Mouse (Mus musculus) urinary bladder, postnatal 36 days (tissue): Measurements from ENCODE around the gene Ube2j1.
"Not testable (repeated sequence)": the region's sequence is repeated elsewhere in the genome, so short reads cannot be mapped to it uniquely, and the experiment has no call there.

Source experiments
- DNase-seq, 2 experiments: peaks; one replicate each; pipeline ENCODE4 v3.0.0; 2022; ENCODE audit warnings: low spot score in 2 of 2, mixed read lengths in 1 of 2

Gene Ube2j1

GRCm38 (mm10) chr4:33031195-33031960, at the start of gene Ube2j1:
Gene Ube2j1 (plus strand): TSS chr4:33031416.
- peak; percentile 82 to 91 for DNase-seq

GRCm38 (mm10) chr4:32981617-32982016, 49.6 kb upstream of the Ube2j1 start:
- no peak for DNase-seq

GRCm38 (mm10) chr4:32982041-32982715, 49.0 kb upstream of the Ube2j1 start:
- no peak for DNase-seq

DNA sequence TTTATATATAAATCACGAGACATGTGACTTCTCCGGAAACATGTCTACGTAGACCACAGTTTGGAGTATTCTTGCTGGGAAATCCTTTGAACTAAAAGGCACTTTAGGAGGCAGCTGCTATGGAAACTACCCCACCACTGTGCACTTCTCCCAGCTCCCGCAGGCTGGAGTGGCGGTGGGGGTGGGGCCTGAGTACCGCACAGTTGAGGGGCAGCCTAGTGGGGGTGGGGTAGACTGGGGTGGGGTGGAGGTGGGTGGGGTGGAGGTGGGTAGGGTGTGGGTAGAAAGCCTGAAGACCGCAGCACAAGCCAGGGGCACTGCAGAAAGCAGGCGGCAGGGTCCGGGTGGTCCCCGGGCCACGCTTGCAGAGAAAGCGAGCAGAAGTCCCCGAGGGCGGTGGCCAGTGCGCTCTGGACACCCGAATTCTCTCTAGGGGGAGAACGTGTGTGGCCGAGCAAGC, 48.5 kb upstream of the Ube2j1 start, which contains the start of gene Rragd:
TSS of gene Rragd (plus strand) at position 322 of the 460 bp plus-strand sequence.
- no peak for DNase-seq

DNA sequence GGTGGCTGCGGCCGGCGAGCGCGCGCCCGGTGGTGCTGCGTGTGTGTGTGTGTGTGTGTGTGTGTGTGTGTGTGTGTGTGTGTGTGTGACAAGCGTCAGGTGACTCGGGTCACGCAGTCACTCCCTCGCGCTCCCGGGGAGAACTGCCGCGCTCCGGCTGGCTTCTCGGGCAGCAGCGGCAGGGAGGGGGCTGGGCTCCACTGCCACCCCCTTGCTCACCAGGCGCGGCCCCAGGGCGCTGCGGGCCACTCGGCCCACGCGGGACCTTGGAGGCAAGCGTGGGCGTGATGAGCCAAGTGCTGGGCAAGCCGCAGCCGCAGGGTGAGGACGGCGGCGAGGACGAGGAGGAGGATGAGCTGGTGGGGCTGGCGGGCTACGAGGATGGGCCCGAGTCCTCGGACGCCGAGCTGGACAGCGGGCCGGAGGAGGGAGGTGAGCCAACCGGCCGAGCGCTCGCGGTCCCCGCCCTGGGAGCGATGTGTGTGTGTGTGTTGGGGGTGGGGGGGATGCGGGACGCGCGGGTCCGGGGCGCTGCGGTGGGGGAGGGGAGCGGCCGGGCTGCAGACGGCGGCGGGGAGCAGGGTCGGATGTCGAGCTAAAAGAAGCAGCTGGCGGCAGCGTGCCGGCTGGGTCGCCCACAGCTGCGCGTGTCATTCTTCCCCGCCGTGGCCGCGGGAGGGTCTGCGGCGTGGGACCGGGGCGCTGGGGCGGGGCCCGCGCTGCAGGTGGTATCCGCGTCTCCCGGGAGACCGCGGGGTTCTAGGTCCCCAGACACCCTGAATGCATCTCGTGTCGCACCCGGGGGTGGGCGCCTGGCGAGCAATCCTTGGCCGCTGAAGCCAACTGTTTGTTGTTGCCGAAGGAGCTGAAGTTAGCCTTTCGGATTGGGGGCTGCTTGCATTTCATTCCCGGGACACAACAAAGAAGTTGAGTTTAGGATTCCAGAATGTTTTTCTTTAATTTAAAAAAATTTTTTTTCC, 47.8 kb upstream of the Ube2j1 start:
- peak; percentile 30 to 39 for DNase-seq

DNA sequence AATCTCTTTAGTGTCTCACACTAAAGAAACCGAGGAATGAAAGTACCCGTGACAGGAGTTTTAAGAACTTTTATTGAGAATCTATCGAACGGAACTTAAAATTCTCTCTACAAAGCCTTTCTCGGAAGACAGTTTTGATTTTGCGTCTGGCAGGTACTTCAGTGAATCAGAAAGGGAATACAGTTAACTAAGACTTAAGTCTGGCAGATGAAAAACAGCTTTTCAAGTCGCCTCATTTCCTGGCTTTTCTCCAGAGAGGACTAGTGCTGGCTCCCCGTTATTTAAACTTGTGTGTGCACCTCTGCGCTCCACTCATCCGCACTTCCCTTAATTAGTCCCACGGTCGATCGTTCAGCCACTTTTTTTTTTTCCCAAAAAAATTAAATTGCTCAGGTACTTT, 47.0 kb upstream of the Ube2j1 start:
- DNase-seq = no peak

- no peak for DNase-seq
Measured at GRCm38 (mm10) chr4:32984801-32985675, 46.2 kb upstream of the Ube2j1 start.

DNA sequence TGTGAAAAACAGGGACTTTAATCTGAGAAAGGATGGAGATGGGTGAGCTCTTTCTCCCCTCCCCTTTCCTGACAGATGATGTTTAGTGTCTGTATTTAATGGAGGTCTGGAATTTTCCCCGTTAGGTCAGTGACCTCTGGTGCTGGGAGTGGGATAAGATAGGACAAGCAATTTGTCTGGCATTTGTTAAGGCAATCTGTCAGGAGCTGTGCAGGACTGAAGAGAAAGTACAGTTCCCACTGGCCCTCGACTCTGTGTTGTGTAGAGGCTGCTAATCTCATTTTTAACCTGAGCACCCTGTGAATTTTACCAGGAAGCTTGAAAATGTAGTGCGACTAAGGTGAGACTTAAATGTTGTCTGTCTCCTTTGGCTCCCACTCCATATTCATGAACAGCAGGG, 45.5 kb upstream of the Ube2j1 start:
- no peak for DNase-seq

- DNase-seq = no peak
Measured at GRCm38 (mm10) chr4:32987006-32987405, 44.2 kb upstream of the Ube2j1 start.

- no peak for DNase-seq
Measured at GRCm38 (mm10) chr4:32989346-32989745, 41.9 kb upstream of the Ube2j1 start.

DNA sequence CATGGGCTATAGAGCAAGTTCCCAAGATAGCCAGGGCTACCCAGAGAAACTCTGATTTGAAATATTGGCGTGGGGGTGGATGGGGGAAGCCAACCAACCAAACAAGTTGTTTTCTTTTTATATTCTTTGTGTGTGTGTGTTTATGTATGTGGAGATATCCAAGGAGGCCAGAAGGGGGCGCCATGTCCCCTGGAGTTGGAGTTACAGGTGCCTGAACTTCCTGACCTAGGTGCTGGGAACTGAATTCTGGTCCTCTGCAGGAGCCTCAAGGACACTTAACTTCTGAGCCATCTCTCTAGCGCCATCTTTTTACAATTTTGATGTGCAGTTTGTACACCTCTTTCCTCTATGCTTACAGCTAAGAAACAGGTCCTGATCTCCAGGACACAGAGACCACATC, 37.0 kb upstream of the Ube2j1 start:
- DNase-seq = no peak

DNA sequence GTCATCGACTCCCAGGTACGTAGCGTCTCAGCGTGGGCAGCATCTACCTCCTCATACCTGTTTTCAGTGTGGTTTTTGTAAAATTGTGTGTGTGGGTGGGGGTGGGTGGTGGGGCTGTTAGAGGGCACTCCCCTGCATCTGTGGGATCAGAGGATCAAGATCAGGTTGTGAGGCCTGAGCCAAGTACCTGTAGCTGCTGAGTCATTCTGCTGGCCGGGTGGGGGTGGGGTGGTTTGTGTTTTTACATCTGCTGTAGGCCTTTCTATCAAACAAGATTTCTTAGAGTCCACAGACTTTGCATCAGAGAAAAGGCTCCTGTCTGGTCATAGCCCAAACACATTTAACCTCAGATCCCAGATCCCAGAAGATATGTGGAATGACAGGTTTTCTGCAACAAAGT, 35.1 kb upstream of the Ube2j1 start:
- DNase-seq = no peak

GRCm38 (mm10) chr4:32997571-32997970, 33.6 kb upstream of the Ube2j1 start:
- no peak for DNase-seq

- no peak for DNase-seq
Measured at GRCm38 (mm10) chr4:32998996-32999395, 32.2 kb upstream of the Ube2j1 start.

DNA sequence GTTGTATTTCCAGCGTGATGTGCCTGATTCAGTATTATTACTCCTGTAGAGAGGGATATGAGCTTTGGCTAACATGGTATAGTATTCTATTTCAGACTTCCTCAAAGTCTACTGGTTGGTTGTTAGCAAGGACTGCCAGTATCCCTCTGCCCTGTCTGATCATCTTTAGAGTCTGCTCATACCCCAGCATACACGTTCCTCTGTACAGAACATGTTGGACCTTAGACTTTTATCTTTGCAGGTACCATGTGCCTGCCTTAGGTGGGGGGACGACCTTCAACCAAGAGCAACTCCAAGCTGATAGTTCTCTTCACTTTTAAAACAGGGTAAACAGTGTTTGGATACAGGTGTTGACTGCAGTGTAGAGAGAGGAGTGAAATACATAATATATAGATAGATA, 29.1 kb upstream of the Ube2j1 start:
- no peak for DNase-seq

DNA sequence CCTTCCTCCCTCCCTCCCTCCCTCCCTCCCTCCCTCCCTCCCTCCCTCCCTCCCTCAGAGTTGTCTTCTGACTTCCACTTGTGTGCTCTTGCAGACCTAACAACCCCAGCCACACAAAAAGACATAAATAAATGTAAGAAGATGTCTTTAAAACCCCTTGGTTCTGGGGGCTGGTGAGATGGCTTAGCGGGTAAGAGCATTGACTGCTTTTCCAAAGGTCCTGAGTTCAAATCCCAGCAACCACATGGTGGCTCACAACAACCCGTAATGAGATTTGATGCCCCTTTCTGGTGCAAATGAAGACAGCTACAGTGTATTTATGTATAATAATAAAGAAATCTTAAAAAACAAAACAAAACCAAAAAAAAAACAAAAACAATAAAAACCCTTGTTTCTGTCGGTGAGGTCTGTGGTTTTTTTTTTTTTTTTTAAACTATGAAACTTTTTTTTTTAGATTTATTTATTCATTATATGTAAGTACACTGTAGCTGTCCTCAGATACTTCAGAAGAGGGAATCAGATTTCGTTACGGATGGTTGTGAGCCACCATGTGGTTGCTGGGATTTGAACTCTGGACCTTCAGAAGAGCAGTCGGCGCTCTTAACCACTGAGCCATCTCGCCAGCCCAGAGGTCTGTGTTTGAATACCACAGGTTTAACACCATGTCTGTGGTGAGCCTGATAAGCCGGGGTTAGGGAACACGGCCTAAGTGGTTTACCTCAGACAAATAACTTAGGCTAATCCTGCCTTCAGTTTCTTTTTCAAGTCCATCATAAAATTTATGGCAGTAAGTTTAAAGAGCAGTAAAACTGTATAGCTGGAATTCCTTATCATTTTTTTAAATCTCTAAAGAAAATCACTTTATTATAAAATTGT, 25.4 kb upstream of the Ube2j1 start:
- DNase-seq = not testable (repeated sequence)

- DNase-seq = no peak
Measured at GRCm38 (mm10) chr4:33006844-33007243, 24.4 kb upstream of the Ube2j1 start.

GRCm38 (mm10) chr4:33007443-33008217, 23.6 kb upstream of the Ube2j1 start:
- no peak for DNase-seq

DNA sequence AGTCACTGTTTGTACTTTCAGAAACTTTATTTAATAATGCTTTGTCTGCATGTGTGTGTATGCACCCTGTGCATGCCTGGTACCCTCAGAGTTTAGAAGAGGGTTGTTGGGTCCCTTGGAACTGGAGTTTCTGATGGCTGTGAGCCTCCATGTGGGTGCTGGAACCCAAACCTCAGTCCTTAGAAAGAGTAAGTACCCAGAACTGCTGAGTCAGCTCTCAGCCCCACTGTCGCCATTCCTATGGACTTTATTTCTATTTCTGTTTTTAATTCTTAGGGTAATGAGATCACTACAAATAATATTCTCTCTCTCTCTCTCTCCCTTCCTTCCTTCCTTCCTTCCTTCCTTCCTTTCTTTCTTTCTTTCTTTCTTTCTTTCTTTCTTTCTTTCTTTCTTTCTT, 21.1 kb upstream of the Ube2j1 start:
- no peak for DNase-seq
